Mouse (Mus musculus): ENCODE measurements around the gene Slc9a9.

Slc9a9 gene

DNA sequence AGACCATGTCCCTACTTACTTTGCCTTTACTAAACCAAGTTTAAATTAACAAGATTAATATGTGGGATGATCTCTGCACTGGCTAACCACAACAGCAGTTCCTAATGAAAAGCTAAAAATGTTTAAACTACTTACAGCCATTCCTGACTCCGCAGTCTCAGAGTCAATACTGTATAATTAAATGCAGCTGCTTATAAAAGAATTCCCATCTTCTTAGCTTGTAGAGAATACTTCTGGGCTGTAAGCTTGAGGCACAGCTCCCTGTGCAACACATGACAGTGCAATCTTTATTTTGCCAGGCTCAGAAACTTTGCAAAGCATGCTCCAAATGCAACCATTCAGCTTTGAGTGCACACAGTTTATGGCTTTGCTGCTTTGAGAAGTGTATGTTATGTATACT is 456.0 kb downstream of the Slc9a9 start:
- in situ Hi-C loops (cut with MboI; ENCODE audit: low sequenced_read_pairs), result no loop called here

DNA sequence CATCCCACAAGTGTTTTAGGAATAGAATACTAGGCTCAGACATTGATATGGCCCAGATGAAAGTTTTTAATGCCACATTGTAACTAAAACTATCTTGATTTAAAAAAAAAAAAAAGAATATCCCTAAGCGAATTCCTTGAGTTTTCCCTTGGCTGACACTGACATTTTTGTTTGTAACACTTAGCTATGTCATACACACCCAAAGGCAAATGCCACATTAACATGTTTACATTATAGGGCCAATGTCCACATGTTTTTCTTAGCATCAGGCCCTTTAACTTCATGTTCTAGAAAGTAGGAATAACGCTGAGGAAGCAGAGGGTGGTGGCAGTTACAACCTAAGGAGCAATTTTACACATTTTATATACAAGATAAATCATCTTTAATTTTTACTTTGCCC is 458.1 kb downstream of the Slc9a9 start:
- in situ Hi-C loops (cut with MboI; ENCODE audit: low sequenced_read_pairs), result no loop called here

DNA sequence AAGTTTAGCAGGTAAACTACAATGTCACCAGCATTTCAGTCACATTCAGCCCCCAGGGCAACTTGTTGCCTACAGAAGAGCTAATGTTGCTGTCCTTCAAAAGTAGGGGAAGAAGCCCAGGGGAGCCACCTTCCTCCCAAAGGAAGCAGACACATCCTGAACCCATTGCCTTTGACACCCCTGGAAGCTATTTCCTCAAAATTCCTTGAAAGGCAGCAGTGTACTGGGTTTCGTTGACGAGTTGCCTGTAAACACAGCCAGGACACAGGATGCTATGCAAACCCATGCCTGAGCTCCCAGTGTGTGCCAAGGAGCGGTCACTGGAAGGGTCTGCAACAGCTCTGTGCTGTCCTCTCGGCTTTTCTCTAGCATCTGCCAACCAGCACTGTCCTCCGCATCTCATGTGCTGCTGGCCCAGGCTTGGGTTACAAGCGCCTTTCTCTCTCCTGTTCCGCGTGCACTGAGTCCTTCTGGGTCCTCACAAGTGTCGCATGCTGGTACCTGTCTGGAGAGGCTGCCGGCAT is 479.6 kb downstream of the Slc9a9 start:
- in situ Hi-C loops (cut with MboI; ENCODE audit: low sequenced_read_pairs), result no loop called here

DNA sequence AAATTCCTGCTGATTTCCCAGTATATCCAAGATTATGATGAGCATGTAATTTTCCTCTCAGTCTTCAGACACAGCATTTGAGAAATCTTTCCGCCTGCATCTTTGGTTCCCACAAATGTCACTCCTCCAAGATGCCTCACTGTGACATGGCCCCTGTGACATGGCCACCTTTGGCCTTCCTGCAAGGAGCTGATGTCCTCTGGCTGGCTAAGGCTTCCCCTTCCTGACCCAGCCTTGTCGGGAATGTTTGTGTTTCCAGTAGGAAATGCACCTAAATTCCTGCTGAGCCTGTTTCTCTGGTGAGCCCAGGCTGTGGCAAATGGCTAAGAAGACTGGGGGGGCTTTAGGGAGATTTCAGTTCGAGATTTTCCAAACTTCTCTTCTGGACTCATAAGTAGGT is 480.4 kb downstream of the Slc9a9 start:
- in situ Hi-C loops (cut with MboI; ENCODE audit: low sequenced_read_pairs), result no loop called here

DNA sequence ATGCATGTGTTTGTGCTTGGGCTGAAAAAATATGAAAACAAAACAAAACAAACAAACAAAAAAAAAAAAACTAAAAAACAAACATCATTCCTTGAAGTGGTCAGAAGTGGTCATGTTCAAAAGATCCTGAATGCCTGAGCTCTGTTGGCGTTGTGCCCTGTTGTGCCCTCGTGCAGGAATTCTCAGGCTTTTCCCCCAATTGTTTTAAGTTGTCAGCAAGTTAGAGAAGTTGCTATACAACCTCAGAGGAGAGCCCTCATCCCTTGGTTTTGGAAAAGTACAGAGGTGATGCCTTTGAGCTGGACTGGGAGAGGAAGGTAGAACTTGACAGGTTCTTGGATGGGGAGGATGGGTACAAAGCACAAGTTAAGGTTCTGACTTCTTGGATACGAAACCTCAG is 480.9 kb downstream of the Slc9a9 start:
- in situ Hi-C loops (cut with MboI; ENCODE audit: low sequenced_read_pairs), result no loop called here

DNA sequence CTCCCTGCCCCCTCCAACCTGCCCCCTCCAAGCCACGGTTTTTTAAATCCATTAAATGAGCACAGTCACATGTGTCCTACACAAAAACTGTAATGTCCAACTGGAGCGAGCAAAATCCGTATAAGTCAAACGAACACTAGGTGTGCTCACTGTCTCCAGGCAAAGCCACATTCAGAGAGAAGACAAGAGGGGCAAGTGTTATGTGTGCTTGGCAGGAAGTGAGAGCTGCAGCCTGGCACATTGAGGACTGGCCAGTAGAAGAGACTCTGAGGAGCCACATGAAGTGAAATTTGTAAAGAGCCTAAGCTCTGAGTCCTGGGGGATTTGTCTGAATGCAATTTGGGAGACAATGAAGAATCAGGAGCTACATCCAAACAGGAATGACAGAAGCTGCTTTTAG is 481.3 kb downstream of the Slc9a9 start:
- in situ Hi-C loops (cut with MboI; ENCODE audit: low sequenced_read_pairs), result no loop called here

DNA sequence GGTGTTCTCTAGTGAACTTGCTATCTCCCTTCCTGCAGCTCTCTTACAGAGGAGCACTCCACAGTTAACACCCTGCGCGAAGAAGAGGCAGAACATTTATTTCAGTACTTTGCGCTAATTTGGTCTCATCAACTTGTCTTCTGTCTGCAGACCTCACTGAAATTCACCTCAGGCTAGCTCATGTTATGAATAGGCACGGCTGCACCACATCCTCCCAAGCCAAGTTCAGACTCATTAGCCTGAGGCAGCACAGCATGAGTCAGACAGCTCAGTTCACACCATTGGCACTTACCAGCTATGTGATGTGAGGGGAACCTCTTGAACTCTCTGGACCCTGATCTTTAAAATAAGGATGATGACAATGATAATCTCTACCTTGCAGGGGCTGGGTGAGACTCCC is 482.0 kb downstream of the Slc9a9 start:
- in situ Hi-C loops (cut with MboI; ENCODE audit: low sequenced_read_pairs), result no loop called here

DNA sequence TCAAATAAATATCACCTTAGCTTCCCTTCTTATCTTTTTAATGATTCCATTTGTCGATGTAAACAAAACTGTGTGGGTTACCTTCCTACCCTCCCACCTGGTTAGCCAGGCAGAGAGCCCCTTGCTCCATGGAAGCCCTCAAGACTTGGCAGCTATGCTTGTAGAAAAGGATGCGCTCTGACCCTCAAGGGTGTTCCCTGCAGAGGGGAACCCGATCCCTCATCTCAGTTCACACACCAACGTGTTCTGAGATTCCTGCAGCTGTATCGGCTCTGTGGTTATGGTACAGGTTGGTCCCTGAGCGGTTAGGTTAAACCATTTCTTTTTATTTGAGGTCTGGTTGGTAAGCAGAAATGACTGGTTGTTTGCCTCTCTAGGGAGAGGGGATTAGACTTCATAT is 484.3 kb downstream of the Slc9a9 start:
- in situ Hi-C loops (cut with MboI; ENCODE audit: low sequenced_read_pairs), result no loop called here

DNA sequence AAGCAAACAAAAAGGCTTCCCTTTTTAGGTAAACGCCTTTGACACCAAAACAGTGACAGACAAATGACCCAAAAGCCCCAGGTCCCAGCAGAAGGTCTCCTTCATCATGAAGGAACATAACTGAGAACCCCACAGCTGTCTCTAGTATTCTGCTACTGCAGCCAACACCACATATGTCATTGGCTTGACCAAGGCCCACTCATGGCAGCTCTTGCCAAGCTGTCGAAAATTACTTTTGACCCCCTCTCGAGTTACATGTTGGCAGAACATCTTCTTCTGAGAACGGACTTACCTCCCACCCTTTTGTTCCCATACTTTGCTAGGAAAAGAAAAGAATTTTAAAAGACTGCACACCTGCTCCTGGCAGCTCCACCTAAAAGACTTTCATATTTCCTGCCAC is 488.2 kb downstream of the Slc9a9 start:
- in situ Hi-C loops (cut with MboI; ENCODE audit: low sequenced_read_pairs), result no loop called here

DNA sequence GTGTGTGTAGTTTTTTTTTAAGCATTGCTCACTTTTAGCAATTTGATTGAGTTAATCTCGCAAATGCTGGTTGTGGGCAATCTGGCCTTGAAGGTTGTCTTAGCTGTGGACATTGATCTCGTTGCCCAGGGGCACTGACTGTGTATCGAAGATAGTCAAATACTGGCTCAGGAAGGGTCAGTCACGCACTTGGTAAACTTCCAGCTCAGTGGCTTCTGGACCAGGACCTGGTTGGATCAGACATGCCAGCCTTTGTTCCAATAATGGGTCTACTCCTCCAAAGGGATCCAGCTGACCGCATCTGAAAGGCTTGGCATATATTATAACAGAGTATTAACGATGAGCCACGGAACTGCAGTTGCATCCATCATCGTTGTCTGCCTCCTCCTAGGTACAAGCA is 489.2 kb downstream of the Slc9a9 start:
- in situ Hi-C loops (cut with MboI; ENCODE audit: low sequenced_read_pairs), result no loop called here

DNA sequence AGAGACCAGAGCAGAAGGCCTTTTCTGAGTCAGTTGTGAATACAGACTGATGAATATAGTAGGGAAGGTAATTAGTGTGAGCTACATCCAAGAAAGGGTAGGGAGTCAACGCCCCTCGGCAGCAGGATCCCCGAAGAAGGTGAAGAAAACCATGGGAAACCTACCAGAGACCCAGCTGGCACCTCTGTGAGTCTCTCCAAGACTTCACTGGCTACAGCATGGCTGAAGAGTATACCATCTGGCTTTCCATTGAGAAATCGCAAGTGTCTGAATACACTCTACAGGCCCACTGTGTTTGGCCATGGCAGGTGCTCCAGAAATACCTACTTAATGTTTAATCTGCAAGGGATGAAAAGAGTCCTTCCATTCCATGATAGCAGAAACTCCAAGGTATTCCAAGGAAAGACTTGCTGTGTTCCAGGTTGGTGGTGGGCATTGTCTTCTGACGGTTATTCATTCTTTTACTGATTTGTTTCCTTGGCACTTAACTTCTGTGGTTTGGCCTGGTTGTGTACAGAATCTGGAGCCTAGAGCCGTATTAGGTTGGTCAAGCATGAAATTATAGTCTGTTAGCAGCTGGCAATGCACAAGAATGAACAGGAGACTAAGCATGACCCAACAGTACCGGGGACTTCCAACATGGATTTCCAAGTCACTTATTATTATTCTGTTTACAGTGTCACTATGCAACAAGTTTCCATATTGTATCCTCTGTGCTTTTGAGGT is 491.0 kb downstream of the Slc9a9 start:
- in situ Hi-C loops (cut with MboI; ENCODE audit: low sequenced_read_pairs), result no loop called here

DNA sequence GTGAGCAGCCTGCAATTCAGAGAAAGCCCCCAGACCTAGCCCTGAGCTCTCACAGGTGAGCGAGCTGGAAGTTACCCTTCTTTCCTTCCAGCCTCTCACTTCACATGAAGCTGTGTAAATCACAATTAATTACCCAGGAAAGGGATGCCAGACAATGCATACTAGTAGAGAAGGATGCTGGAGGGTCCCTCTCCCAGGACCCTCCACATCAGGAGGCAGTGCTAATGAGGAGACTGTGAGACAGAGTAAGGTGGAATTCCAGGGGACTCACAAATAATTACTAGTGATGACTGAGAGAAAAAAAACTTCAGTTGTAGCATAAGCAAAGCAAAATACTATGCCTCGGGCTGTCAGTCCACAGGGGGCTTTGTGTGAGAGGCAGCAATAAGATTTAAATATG is 492.0 kb downstream of the Slc9a9 start:
- in situ Hi-C loops (cut with MboI; ENCODE audit: low sequenced_read_pairs), result no loop called here

DNA sequence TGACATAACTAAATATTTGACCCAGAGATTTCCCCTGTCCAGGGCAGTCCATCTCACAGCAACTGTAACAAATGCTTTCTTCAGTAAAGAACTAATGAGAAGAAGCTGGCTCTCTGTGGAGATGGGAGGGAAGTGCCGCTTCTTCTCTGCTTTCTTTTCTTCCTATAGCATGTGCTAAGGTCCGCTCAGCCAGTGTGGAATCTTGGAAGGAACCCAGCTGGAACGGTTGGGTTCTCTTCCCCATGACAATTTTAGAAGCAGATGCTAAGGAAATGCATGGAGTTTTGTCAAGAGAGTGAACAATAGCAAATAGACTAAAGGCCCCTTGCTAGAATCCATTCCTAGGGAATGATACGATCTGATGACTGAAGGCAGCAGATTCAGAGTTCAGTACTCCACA is 496.5 kb downstream of the Slc9a9 start:
- in situ Hi-C loops (cut with MboI; ENCODE audit: low sequenced_read_pairs), result no loop called here

DNA sequence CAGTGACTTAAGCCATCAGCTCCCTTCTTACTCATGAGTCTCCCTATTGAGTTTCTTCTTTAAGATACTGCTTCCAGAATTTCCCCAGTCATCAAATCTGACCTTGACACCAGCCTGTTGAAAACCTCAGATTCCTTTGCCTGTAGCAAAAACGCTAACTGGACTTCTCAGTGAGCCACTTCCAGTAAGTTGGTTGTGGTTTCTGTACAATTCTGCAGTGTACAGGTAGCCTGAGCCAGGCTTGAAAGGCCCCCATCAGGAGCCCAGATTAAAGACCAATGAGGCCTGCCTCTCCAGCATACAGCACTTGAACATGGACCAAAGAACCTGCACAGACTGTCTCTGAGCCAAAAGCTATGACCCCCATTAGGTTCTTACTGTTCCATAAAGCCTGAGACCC is 498.1 kb downstream of the Slc9a9 start:
- in situ Hi-C loops (cut with MboI; ENCODE audit: low sequenced_read_pairs), result no loop called here

DNA sequence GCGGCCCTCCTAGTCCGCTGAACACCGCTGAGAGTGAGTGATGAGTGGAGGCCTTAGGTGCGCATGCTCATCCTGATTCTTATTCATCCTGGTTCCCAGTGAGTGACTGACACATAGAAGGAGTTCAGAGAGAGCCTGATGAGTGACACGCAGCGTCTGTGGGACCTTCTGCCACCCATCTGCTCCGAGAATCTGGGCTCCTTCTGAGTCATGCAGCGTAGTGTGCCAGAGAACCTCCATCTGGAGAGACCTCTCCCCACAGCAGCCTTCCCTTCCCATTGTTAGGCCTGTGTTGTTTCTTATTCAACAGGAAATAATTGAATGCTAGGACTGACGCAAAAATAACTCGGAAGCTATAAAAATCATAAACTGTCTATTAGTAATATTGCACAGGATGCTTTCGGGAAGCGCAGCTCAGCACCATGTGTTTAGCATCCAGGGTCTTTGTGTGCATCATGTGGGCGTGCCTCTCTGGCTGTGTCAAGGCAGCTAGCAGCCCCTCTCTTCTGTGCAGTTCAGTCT is 498.8 kb downstream of the Slc9a9 start:
- in situ Hi-C loops (cut with MboI; ENCODE audit: low sequenced_read_pairs), result no loop called here

DNA sequence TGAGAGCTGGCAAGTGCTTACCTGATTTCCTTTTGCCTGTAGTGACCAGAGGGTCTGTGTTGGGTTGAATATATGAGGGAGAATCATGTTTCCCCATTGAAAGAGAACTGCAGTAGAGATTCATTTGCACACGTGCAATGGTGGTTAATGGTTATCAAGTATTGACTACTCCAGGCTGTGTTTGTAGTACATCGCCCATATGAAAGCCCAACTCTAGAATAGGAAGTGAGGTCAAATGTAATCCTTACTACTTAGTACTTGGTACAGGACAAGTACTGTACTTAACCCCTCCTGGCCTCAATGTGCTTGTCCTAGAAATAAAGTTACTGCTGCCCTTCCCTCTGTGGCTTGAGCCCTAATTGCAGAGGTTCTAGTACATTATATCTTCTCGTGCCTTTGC is 508.5 kb downstream of the Slc9a9 start:
- in situ Hi-C loops (cut with MboI; ENCODE audit: low sequenced_read_pairs), result no loop called here

DNA sequence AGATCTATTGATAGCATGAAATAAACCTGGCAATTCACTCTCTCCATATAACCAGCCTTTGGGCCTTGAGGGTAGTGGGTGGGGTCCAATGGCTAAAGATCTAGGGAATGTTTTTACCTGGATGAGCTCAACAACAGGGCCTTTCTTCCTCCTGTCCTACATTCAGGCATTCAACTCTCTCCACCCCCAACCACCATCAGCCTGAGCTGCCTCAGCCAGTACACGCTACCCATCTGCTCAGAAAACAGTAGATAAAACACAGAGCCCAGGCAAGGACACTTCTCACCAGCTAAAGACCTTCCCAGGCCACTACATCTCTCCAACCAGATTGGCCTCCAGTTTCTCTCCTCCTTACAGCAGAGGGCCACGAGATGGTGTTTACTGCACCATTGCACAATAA is 510.3 kb downstream of the Slc9a9 start:
- in situ Hi-C loops (cut with MboI; ENCODE audit: low sequenced_read_pairs), result no loop called here

DNA sequence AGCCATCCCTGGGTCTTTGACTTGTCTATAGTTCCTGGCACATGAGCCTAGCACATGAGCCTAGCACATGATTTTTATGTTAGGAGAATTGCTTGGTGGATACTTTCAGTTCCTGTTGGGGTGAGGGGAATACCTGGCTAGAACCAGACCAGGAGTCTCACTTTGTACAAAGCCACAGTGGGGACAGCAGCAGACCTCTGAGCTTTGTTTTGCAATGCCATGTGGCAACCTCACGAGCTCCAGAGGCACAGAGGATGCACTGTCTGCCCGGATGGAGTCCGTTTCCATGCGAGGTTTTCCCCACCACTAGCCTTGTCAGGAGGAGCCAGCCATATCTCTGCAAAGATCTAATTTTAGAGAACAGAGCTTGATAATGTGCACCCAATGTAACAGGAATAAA is 510.9 kb downstream of the Slc9a9 start:
- in situ Hi-C loops (cut with MboI; ENCODE audit: low sequenced_read_pairs), result no loop called here

DNA sequence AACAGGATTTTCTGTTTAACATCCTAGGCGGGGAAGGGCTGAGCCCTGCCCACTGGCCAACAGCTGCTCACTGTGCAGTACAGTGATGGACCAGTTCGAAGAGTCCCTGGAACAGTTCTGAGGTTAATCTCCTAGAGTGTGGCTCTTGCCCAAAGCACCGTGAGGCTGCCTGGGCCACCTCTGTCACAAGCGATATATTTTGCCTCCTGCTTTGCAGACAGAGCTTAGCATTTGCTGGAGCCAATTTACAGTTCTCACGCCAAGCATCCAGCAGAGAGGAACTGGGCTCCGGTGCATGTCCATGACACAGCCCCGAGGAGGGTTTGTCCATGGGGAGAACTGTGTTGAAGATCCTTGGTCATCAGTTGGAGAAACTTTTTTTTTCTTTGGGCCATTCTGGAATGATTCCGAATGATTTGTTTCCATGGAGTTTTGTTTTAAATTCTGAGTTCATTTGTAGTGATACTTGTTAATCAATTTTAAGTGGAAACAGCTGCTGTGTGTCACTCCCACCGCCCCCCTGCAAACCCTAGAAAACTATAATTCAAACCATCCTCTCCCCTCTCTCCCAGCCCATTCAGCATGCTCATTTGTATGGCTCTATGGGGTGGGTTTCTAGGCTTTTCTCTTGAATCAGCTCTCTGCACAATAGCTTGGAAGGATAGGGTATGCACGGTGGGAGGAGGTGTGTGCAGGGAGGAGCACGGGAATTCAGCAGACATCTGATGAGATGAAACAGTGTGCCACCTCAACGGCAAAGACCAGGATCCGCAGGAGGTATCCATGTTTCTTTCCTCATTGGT is 511.7 kb downstream of the Slc9a9 start:
- in situ Hi-C loops (cut with MboI; ENCODE audit: low sequenced_read_pairs), result no loop called here

DNA sequence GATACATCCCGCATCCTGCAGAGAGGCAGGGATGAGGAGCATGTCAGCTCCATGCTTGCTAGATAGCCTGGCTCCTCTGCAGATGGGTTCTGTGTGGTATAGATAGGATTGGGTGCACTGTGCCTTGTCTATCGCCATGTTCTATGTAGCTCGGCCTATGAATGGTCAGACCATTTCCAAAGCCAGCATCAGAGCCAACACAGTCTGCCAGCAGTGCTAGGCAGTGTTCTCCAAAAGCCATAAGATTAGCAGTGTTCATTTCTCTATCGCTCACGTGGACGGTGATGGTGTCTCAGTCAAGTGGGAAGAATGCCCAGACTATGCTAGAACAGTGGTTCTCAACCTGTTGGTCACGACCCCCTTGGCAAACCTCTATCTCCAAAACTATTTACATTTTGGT is 512.6 kb downstream of the Slc9a9 start:
- in situ Hi-C loops (cut with MboI; ENCODE audit: low sequenced_read_pairs), result no loop called here

DNA sequence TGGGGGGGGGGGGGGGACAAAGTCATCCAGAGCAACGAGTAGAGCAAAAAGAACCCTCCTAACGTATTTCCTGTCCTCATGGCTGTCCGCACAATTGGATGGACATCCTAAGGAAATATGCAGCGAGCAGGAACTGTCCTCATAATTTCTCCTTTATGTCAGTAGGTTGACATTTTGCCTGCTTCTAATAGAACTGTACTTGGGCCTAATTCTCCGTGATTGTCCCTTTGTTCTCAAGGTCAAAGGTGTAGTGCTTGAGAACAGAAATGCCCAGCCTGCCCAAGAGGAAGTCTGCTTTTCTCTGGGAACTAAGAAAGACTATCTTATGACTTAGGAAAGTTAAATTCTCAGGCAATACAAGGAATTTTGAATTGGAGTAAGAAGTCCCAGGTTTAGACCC is 514.7 kb downstream of the Slc9a9 start:
- in situ Hi-C loops (cut with MboI; ENCODE audit: low sequenced_read_pairs), result no loop called here

DNA sequence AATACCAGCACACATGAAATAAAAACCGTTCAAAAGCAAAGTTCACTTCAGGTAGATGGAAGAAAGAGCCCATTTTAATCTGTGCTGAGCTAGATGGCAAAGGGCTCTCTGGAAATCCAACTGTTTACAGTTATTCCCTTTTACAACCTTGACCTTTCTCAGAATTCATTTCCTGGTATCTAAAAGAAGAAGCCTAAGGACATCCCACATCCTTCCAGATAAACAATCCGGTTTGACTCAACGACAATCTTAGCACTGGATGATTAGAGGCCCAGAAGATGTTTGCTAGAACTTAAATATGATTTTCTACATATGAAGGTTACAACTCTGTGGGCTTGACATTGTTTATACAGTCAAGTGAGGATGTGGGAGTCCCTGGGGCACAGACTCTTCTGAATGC is 516.1 kb downstream of the Slc9a9 start:
- in situ Hi-C loops (cut with MboI; ENCODE audit: low sequenced_read_pairs), result no loop called here

All from CH12F3 (cell line).